Mouse (Mus musculus) hindbrain, embryonic 10.5 days (tissue): ENCODE data around the gene Tpr. TPM values are rescaled to one million over a fixed set of nuclear protein-coding genes. Genes with fewer than 3 reads are reported as not detected.

Experiments used
- DNase-seq: peaks from one replicate; pipeline ENCODE4 v3.0.0-alpha.2; 2017; ENCODE audit warnings: low spot score
- H3K27ac ChIP-seq: fragments of 300-500 bp; sonication (generic); 2 replicates; pipeline ENCODE4 v1.5.1; 2016; ENCODE audit warnings: mild to moderate bottlenecking, moderate library complexity
- H3K27me3 ChIP-seq: fragments of 300-500 bp; sonication (generic); 2 replicates; pipeline ENCODE4 v1.6.1; 2016; ENCODE audit warnings: mild to moderate bottlenecking; ENCODE audit not compliant: poor library complexity, insufficient read depth, severe bottlenecking
- H3K36me3 ChIP-seq: fragments of 300-500 bp; sonication (generic); 2 replicates; pipeline ENCODE4 v1.6.1; 2016; ENCODE audit warnings: mild to moderate bottlenecking, moderate library complexity
- H3K4me1 ChIP-seq: fragments of 300-500 bp; sonication (generic); replicated peaks from 2 replicates; pipeline ENCODE4 v1.6.1; 2016; ENCODE audit warnings: mild to moderate bottlenecking
- H3K4me3 ChIP-seq: fragments of 300-500 bp; sonication (generic); 2 replicates; pipeline ENCODE4 v1.5.1; 2016; ENCODE audit warnings: mild to moderate bottlenecking, moderate library complexity
- H3K9me3 ChIP-seq: fragments of 300-500 bp; sonication (generic); 2 replicates; pipeline ENCODE4 v1.6.1; 2016; ENCODE audit warnings: mild to moderate bottlenecking, moderate library complexity
- WGBS: fragments of 180-500 bp; shearing (Covaris S2); methylation state at CpG from one replicate; pipeline ENCODE4 v1.1.7; 2016; 5-methylcytosine and 5-hydroxymethylcytosine counted together
- polyA plus RNA-seq: library from polyadenylated mRNA; unstranded; fragments of >200 nt; fragmentation: Nextera tagmentation; extraction: Ambion mirVana; gene quantifications from 2 replicates; pipeline ENCODE4 v1.2.1, GENCODE M21; 2016

Gene Tpr
- polyA plus RNA-seq, 1 experiment from 2014 or later: 114 TPM

- H3K36me3 ChIP-seq: peaks cover 97% of the 10 kb centered on the region
- H3K4me1 ChIP-seq: no peaks in the 10 kb centered on the region
- no peak overlapping the region for H3K4me3 ChIP-seq
- no peaks in the 10 kb centered on the region for H3K9me3 ChIP-seq
- no peak overlapping the region for H3K27ac ChIP-seq
- 95% methylated on average over 9 of the region's 9 CpGs for WGBS
- no peak for DNase-seq
- no peaks in the 10 kb centered on the region for H3K27me3 ChIP-seq
Measured at GRCm38 (mm10) chr1:150407285-150407684, 14.6 kb downstream of the Tpr start.

- Histone ChIP-seq H3K27ac (no peak overlapping the region), H3K27me3 (no peaks in the 10 kb centered on the region), H3K4me1 (no peaks in the 10 kb centered on the region), H3K36me3 (peaks cover 98% of the 10 kb centered on the region), H3K4me3 (no peak overlapping the region), H3K9me3 (no peaks in the 10 kb centered on the region)
- no peak for DNase-seq
- WGBS: 96% methylated on average over 6 of the region's 6 CpGs
Measured at GRCm38 (mm10) chr1:150409996-150410395, 17.4 kb downstream of the Tpr start.

DNA sequence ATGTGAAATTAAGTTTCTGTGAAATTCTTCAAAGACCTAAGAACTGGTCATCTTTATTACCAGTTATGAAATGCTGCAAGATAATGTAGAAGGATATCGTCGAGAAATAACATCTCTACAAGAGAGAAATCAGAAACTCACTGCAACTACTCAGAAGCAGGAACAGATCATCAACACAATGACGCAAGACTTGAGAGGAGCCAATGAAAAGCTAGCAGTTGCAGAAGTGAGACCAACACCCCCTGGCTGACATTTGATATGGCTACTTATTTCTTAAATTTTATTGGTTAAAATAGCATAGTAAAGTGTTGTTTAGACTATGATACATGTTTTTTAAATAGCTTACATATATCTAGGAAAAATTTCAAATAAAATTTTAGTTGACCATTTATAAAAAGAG lies 23.4 kb downstream of the Tpr start:
- Histone ChIP-seq H3K27me3 (no peaks in the 10 kb centered on the region), H3K4me3 (no peak overlapping the region), H3K9me3 (no peaks in the 10 kb centered on the region), H3K36me3 (peaks cover 96% of the 10 kb centered on the region), H3K27ac (no peak overlapping the region), H3K4me1 (no peaks in the 10 kb centered on the region)
- 95% methylated on average over 3 of the region's 3 CpGs for WGBS
- DNase-seq: no peak

DNA sequence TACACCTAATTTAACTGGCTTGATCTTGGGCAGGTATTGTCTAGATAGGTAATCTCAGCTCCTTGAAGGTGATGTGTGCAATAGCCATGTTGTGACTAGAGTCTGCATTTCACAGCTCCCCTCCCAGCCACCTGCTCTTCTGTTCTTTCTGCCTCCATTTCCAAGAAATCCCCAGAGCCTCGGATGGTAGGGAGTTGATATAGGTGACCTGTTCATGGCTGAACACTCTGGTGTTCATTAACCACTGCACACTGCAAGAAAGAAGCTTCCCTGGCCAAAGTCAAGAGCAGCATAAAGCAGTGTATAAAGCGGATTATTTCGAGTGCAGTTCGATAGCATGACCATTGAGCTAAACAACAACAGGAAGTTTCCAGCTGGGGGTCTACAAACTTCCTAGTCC lies 25.8 kb downstream of the Tpr start:
- Histone ChIP-seq H3K27me3 (no peaks in the 10 kb centered on the region), H3K9me3 (no peaks in the 10 kb centered on the region), H3K27ac (no peak overlapping the region), H3K4me1 (no peaks in the 10 kb centered on the region), H3K36me3 (peaks cover 98% of the 10 kb centered on the region), H3K4me3 (no peak overlapping the region)
- WGBS: 92% methylated on average over 4 of the region's 4 CpGs
- no peak for DNase-seq

DNA sequence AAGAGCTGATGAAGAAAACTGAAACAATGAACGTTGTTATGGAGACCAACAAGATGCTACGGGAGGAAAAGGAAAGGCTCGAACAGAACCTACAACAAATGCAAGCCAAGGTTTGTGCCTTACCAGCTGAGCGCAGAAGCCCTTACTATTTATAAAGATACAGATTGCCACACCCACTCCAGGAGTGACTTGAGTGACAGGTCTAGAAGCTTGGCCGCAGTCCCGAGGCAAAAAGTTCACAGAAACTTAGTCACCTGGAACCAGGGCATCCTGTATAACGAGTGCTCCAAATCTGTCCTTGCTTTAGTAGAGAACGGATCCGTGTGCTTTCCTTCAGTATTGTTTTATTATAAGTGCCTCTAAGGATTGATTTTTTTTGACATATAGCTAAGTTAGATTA lies 33.0 kb downstream of the Tpr start:
- no peaks in the 10 kb centered on the region for H3K27me3 ChIP-seq
- no peaks in the 10 kb centered on the region for H3K4me1 ChIP-seq
- no peak overlapping the region for H3K27ac ChIP-seq
- H3K9me3 ChIP-seq: no peaks in the 10 kb centered on the region
- no peak overlapping the region for H3K4me3 ChIP-seq
- WGBS: 90% methylated on average over 9 of the region's 9 CpGs
- peaks cover 100% of the 10 kb centered on the region for H3K36me3 ChIP-seq
- DNase-seq: no peak

GRCm38 (mm10) chr1:150426216-150426615 lies 33.6 kb downstream of the Tpr start:
- no peak overlapping the region for H3K27ac ChIP-seq
- peaks cover 100% of the 10 kb centered on the region for H3K36me3 ChIP-seq
- DNase-seq: no peak
- H3K27me3 ChIP-seq: no peaks in the 10 kb centered on the region
- H3K4me3 ChIP-seq: no peak overlapping the region
- H3K4me1 ChIP-seq: no peaks in the 10 kb centered on the region
- 79% methylated on average over 3 of the region's 3 CpGs for WGBS
- no peaks in the 10 kb centered on the region for H3K9me3 ChIP-seq

GRCm38 (mm10) chr1:150438641-150439040 lies 46.0 kb downstream of the Tpr start:
- Histone ChIP-seq H3K27me3 (no peaks in the 10 kb centered on the region), H3K4me1 (no peaks in the 10 kb centered on the region), H3K27ac (no peak overlapping the region), H3K9me3 (no peaks in the 10 kb centered on the region), H3K36me3 (peaks cover 100% of the 10 kb centered on the region), H3K4me3 (no peak overlapping the region)
- no peak for DNase-seq
- WGBS: 93% methylated on average over 3 of the region's 3 CpGs

GRCm38 (mm10) chr1:150441731-150442130 lies 49.1 kb downstream of the Tpr start:
- Histone ChIP-seq H3K27ac (no peak overlapping the region), H3K27me3 (no peaks in the 10 kb centered on the region), H3K36me3 (peaks cover 100% of the 10 kb centered on the region), H3K4me1 (no peaks in the 10 kb centered on the region), H3K9me3 (no peaks in the 10 kb centered on the region), H3K4me3 (no peak overlapping the region)
- WGBS: 83% methylated on average over 4 of the region's 4 CpGs
- DNase-seq: no peak

DNA sequence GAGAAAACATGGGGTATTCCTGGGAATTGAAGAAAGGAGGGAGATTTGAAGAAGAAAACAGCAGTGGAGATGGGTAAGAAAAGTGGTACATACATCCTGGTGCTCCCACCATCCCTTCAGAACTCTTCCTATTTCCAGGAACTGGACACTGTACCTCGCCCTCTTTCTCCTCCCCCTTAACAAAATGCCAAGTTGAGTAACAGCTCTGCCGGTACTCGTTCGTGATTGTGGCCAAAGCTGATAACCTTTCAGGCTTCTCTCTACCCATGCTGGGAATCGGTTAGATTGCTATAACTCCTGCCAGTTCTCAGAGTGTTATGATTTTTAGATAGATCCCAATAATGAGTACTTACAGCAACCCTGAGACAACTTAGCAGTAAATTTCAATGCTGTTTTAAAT lies 66.3 kb downstream of the Tpr start:
- Histone ChIP-seq H3K4me1 (no peaks in the 10 kb centered on the region), H3K27me3 (no peaks in the 10 kb centered on the region), H3K36me3 (no peaks in the 10 kb centered on the region), H3K27ac (no peak overlapping the region), H3K4me3 (no peak overlapping the region), H3K9me3 (no peaks in the 10 kb centered on the region)
- DNase-seq: no peak
- WGBS: 90% methylated on average over 5 of the region's 5 CpGs

- Histone ChIP-seq H3K4me3 (no peak overlapping the region), H3K27me3 (no peaks in the 10 kb centered on the region), H3K36me3 (no peaks in the 10 kb centered on the region), H3K27ac (no peak overlapping the region), H3K9me3 (no peaks in the 10 kb centered on the region), H3K4me1 (no peaks in the 10 kb centered on the region)
- no peak for DNase-seq
- 83% methylated on average over 3 of the region's 3 CpGs for WGBS
Measured at GRCm38 (mm10) chr1:150459599-150459998, 67.0 kb downstream of the Tpr start.

DNA sequence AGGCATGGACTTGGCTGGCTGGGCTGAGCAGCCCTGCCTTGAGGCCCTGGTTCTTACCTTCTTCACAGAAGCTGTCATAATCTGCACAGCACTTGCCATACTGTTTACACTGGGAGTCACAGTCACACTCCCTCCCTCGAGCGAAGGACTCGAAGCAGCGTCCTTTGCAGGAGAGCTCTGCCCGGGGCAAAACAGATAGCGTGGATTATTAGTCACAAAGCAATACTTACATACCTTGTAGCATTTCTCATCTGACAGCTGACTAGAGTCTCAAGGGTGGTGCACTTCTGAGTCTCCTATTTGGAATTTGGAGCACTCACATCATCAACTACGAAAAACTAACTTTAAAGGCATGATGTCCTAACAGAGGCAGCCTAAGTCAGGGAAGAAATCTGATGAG lies 68.0 kb downstream of the Tpr start:
- Histone ChIP-seq H3K4me1 (no peaks in the 10 kb centered on the region), H3K27me3 (no peaks in the 10 kb centered on the region), H3K4me3 (no peak overlapping the region), H3K9me3 (no peaks in the 10 kb centered on the region), H3K36me3 (no peaks in the 10 kb centered on the region), H3K27ac (no peak overlapping the region)
- 83% methylated on average over 7 of the region's 7 CpGs for WGBS
- no peak for DNase-seq

DNA sequence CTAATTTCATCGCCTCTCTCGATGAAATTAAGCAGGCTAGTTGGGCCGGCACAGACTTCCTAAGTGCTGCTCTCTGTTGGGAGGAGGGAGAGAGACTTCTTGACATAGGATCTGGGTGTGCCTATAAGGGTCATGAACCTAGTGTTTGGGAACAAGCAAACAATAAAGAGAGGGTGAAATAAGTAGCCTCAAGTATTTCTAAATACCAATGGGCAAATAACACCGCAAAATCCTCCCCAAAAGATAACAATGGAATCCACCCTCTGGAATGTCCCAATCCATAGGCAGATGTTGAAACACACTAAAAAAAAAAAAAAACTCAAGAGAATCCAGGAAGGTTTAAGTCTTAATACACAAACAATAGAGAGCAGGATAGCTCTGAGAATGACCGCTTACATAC lies 70.4 kb downstream of the Tpr start:
- Histone ChIP-seq H3K27me3 (no peaks in the 10 kb centered on the region), H3K4me3 (no peak overlapping the region), H3K9me3 (no peaks in the 10 kb centered on the region), H3K27ac (no peak overlapping the region), H3K4me1 (no peaks in the 10 kb centered on the region), H3K36me3 (no peaks in the 10 kb centered on the region)
- WGBS: 76% methylated on average over 5 of the region's 5 CpGs
- no peak for DNase-seq

- Histone ChIP-seq H3K36me3 (no peaks in the 10 kb centered on the region), H3K4me3 (no peak overlapping the region), H3K4me1 (no peaks in the 10 kb centered on the region), H3K27ac (no peak overlapping the region), H3K9me3 (no peaks in the 10 kb centered on the region), H3K27me3 (no peaks in the 10 kb centered on the region)
- WGBS: 87% methylated on average over 4 of the region's 4 CpGs
- DNase-seq: no peak
Measured at GRCm38 (mm10) chr1:150463691-150464090, 71.1 kb downstream of the Tpr start.

DNA sequence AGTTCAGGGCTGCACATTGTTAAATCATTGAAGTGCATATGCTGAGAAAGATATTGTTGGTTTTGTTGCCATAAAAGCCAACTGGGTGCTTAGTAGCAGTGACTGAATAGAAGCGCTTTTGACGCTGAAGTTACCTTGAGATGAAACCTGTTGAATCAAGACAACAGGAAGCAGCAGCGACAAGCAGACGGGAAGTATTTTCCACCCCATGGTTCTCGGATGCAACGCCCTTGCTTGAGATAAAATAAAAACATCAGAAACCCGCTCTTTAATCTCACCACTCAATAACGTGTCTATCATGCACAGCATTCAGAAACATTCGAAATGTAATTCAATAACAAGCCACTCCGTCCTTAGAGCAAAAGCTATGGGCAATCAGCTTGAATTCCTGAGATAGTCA lies 72.7 kb downstream of the Tpr start:
- H3K4me1 ChIP-seq: no peaks in the 10 kb centered on the region
- 91% methylated on average over 10 of the region's 10 CpGs for WGBS
- no peak overlapping the region for H3K4me3 ChIP-seq
- H3K36me3 ChIP-seq: no peaks in the 10 kb centered on the region
- no peaks in the 10 kb centered on the region for H3K27me3 ChIP-seq
- no peak overlapping the region for H3K27ac ChIP-seq
- no peaks in the 10 kb centered on the region for H3K9me3 ChIP-seq
- DNase-seq: no peak
